Mouse (Mus musculus): ENCODE measurements around the gene Doc2a.

DNA sequence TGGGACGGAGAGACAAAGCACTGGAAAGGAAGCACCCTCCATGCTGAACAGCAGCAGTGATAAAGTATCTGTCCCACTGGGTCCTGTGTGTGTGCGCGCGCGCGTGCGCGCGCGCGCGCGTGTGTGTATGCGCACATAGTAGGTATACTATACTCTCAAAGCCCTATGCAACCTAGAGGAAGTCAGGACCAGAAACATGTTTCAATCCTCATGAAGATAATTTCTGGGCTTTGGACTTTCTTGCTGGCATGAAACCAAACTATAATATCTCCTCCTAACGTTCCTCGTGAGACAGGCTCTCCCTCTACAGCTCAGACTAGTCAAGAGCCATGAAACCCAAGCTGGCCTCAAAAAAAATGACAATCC, 46.2 kb upstream of the Doc2a start:
- TF ChIP-seq CTCF (IDR thresholded peaks at IDR 0.05; ENCODE audit: extremely low read depth, insufficient read length, insufficient replicate concordance, low read depth, low read length) (no peak), POLR2A (IDR thresholded peaks at IDR 0.05; ENCODE audit: low read depth, low read length) (no peak)

All from small intestine, adult 2 months (tissue).